Mouse (Mus musculus) heart, postnatal 25 days (tissue): ENCODE results near the gene Glrx5. TPM values are rescaled to one million over a fixed set of nuclear protein-coding genes. Genes with fewer than 3 reads are reported as not detected.

Experiments used
- DNase-seq: peaks from one replicate; pipeline ENCODE4 v3.0.0; 2022; ENCODE audit warnings: low spot score
- intact Hi-C: fragments of 180-260 bp; cut with DNase I; formaldehyde crosslinking; loops from one replicate; pipeline ENCODE4 v1.15.1; 2025
- total RNA-seq, 2 experiments: library from RNA; stranded (reverse); gene quantifications; 2 replicates each; pipeline ENCODE4 v1.2.3; 2021

Glrx5 gene
- total RNA-seq: 10 to 100 TPM; 95.9 to 99.0 TPM

DNA sequence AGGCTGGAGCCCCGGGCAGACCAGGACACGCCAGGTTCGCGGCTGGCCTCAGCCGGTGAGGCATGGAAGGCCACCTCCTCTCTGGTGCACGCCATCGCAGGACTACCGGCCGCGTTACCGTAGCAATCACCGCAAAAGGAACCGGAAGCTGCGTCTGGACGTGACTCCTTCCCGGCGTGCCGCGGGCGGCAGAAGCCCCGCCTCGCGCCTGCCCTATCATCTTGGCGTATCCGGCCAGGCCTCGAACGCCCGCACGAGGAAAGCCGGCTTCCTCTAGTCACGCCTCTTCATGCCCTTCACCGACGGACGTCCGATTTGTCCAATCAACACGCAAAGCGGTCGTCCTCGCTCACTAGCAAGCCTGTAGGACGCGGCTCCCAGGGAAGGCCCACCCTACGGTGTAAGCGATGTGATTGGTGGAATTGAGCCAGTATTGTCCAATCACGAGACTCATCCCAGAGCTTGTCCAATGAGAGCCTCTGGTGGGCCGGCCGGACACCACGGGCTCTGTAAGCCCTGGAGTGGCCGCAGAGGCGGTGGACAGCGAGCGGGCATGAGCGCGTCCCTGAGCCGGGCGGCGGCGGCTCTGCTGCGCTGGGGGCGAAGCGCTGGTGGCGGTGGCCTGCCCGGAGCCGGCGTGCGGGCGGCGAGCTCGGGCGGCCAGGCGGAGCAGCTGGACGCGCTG, at the start of gene Glrx5:
TSS of gene Glrx5 (plus strand) at position 542 of the 685 bp plus-strand sequence.
- intact Hi-C loops: loop anchor here (5.0 kb wide), 1 partner anchor 210 kb away; no protein-coding TSS in a partner anchor
- DNase-seq: peak; percentile 100

DNA sequence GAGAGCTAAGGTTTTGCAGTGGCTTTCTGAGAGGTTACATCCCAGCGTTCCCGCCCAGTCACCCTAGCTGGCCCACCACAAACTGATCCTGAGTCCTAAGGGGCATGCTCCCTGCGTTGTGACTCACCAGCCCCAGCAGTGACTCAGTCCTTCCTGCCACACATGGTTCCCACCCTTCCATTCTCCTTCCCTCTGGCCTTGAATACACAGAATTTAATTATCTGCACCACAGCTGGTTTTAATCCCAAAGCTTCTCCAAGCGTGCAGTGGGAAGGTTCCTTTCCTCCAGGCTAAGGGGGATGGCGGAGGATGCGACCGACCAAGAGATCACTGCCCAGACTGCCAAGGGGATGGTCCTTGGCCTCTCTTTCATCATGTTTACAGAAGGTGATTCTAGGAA, 49.0 kb upstream of the Glrx5 start:
- intact Hi-C loops: no loop called here
- peak; percentile 54 for DNase-seq

DNA sequence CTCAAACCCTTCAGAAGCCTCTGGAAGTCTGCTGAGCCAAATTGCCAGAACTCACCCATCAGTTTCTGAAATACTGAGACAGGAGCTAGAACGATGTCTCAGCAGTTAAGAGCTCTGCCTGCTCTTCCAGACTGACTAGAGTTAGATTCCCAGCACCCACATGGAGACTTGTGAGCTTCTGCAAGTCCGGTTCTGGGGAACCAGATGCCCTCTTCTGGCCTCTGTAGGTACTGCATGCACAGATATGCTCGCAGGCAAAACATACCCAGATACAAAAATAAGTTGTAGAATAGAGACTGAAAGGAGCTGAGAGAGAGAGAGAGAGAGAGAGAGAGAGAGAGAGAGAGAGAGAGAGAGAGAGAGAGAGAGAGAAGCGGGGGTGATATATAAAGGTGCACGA, 47.4 kb upstream of the Glrx5 start:
- DNase-seq: no peak
- intact Hi-C loops: no loop called here

DNA sequence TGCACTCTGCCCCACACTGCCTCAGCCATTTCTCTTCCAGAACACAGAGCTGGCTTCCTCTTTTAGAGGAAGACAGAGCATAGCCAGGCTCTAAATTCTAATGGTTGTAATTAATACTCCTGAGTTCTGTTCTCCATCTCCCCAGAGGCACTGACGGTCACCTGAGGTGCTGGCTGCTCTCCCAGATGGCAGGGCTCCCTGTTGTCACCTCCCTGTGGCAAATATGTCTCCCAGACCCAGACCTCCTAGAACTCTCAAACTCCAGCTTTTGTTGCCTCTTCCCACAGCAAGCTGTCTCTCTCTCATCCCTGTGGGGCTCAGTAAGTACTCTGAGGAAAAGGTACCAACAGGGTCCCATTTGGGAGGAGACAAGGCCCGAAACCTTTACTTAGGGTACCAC, 46.5 kb upstream of the Glrx5 start:
- DNase-seq: no peak
- intact Hi-C loops: no loop called here

DNA sequence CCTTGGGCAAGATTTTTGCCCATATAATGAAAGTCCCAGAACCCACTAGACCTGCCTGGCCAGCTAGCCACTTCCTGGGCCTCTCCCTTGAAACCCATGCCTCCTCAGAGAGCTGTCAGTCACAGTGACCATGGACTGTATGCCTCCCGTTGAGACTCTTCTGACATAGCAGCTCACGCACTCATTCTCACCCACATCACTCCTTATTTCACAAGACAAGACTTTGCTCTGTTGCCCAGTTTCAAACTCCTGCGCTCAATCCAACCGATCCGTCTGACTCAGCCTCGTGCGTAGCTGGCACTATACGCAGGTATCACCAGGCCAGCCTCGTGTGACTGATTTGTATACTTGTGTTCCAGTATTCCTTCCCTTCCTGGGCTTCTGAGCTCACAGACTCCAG, 45.7 kb upstream of the Glrx5 start:
- intact Hi-C loops: no loop called here
- DNase-seq: no peak

DNA sequence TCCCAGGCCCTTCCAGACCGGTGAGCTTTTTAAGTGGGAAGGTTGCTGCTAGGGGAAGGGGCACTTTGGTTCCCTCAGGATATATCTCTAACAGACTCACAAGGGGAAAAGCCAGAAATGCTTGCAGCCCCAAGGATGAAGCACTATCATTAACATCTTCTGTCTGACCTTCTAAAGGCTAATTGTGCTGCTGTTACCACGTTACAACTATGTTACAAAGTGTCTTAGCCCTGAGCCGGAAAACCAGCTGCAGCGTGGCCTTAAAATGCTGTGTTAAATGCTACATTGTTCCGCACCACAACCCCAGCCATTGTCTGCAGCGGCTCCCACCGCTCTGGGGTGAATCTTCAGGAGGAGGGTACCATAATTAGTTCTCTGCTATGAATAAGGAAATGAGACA, 44.6 kb upstream of the Glrx5 start:
- no peak for DNase-seq
- intact Hi-C loops: no loop called here

DNA sequence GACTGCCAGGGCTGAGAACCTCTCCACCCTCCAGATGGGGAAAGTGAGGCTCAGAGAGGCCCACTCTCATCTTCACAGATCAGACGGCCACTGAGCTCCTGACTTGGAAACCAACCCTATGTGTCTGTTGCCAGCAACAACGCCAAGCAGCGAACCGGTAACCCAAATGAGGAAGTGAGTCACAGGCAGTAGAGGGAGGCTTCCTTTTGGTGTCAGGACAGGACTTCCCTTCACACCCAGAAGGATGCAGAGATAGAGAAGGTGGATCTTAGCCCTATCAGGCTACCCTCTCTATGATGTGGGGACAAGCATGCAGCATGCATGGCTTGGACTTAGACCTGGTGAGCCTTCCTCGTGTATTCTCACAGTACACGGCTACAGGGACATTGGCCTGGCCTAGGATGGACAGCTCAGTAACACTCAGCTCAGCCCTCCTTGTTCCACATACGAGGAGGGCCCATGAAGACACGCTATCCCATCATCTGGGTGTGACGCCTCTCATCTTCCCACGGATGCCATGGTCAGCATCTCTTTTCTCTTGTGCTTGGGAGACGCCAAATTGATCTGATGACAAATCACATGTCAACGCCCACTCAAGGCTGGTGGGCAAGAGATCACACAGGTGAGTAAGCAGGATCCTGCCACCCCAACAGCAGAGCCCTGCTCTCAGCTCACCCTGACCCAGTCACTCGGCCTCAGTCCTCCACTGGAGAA, 41.6 kb upstream of the Glrx5 start:
- intact Hi-C loops: no loop called here
- DNase-seq: peak; percentile 24

DNA sequence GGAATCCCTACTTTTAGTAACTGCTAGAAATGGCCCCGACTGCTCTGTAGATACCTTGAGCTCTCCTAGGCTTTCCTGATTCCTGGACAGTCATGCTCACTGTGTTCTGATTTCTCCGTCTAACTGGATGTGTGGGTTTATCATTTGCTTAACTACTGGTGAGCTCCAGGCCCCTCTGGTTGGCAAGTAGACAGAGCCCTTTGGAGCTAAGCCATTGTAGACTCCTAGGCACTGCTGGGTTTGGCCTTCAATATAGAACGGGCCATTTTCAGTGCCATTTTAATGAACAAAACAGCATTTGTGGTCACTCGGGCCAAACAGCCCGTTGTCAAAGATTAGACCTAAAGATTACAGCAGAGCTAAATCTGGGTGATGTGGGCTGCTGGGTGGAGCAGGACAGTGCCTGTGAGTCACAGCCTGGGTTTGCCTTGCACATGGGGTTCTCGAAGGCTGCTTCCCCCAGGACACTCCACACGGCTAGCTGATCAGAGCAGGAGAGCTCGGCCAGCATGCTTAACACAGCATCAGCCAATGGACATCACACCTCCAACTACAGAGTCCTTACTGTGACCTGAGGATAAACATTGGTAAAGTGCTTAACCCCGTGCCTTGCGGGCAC, 40.3 kb upstream of the Glrx5 start:
- DNase-seq: peak; percentile 27

DNA sequence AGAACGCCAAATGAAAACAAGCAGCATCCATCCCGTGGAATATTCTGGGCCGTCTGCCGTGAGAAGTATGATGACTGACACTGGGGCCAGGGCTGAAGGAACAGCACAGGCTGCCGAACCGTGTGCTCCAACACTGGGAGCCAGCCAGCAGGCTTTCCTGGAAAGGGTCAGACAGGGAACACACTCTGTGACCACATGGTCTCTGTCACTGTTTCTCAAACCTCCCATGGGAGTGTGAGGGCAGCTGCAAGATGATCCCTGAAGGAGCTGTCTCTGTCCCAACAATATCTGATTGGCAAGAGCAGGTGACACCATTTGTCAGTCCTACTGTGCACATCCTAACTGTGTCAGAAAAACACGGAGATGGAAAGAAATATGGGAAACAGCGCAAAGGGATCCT, 39.6 kb upstream of the Glrx5 start:
- intact Hi-C loops: no loop called here
- DNase-seq: peak; percentile 36

More for the DNA sequence above, 40.3 kb upstream of the Glrx5 start:
- intact Hi-C loops: no loop called here

DNA sequence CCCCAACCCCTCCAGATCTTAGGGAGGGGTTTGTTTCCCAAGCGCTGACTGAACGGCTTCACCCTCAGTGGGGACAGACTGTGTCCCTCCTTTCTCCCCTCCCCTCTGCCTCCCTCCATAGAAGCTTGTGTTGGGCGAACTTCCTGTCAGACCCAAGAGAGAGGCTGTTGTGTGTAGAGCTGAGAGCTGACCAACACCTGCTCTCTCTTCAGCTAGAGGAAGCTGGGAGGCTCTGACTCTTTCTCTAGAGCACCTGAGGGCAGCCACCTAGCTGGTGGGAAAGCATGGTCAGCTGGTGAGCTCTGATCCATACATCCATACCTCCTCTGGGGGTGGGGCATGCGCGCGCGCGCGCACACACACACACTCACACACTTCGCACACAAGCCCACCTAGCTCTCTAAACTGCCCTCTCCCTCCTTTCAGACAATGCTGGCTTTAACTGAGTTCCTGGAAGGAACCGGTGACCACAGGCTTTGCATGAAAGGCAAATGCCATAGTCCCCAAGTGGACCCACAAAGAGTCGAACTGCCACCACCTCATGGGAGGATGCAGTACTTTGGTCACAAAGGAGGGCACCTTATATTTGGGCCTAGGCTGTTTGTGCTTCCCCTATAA, 37.1 kb upstream of the Glrx5 start:
- intact Hi-C loops: no loop called here
- no peak for DNase-seq

DNA sequence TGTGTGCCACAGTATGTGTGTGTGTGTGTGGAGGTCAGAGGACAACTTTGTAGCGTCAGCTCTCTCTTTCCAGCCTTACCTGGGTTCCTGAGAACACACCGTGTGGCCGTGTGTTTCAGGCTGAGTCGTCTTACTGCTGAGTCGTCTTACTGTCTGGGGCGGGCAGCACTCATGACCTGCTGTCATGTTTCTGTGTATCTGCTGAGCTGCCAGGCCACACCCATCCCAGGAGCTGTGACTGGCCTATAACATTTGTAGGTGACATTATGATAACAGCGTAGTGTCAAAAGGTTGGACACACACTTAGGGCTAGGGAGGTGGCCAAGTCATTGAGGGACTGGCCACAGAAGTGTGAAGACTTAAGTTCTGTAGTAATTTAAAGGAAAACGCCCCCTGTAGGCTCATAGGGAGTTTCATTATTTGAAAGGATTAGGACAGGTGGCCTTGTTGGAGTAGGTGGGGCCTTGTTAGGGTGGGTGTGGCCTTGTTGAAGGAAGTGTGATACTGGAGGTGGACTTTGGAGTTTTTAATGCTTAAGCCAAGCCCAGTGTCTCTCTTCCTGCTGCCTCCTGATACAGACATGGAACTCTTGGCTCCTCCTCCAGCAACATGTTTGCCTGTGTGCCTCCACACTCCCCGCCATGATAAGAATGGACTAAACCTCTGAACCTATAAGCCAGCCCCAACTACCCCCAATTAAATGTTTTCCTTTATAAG, 36.3 kb upstream of the Glrx5 start:
- DNase-seq: no peak
- intact Hi-C loops: no loop called here

DNA sequence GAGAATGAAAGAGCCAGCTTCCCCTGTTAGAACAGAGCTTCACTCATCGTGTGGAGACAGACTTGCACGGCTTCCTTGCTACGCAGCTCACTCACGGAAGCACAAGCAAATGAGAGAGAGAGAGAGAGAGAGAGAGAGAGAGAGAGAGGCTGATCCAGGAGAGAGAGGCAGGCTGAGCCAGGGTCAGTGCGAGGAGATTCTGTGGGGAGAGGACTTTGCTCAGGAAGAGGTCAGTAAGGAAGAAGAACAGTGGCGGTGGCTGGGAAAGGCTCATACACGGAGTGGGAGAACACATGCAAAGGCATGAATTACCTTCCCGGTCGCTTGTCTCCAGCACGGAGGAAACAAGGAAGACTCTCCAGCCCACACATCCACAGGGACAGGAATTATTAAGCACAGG, 35.3 kb upstream of the Glrx5 start:
- DNase-seq: no peak
- intact Hi-C loops: no loop called here

DNA sequence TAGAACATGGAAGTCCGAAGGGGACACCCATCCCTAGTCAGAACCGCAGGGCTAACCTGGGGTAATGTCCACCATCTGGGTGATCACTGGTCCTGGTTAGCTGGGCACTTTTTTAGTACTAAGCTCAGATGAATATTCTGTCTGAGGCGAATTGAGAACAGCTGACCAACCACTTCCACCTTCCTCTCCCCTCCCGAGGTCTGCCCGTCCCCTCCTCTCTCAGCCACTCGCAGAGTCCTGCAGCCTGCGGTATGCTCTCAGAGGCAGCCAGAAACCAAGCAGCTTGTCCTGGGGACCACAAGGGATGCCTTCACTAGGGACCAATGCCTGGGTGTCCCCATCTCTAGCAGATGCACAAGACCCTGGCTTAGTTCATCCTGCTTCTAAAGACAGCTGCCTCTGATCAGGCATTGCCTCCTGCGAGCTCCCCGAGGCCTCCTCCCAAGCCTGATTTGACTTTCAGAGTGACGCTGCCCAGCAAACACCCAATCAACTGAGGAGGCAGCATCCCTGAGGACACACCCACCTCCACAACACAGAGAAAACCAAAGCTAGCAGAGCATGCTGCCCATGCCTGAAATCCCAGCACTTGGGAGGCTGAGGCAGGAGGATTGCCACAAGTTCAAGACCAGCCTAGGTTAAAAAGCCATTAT, 34.7 kb upstream of the Glrx5 start:
- no peak for DNase-seq
- intact Hi-C loops: no loop called here

DNA sequence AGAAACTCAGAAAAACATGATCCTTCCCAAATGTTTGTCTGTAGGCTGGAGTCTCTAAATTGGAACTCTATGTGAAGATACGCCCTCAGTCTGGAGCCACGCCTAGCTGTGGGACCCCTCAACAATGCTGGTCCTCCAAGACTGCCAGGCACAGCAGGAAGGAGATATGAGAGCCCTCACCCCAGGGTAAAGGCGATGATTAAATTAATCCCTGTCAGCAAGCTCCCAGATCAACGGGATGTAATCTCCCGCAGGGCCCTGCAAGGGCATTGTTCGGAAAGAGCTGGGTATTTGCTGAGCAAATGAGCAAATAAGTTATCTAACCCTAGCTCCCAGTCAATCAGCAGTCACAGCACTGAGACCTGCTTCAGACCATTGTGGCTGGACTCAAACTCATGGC, 33.9 kb upstream of the Glrx5 start:
- no peak for DNase-seq
- intact Hi-C loops: no loop called here

DNA sequence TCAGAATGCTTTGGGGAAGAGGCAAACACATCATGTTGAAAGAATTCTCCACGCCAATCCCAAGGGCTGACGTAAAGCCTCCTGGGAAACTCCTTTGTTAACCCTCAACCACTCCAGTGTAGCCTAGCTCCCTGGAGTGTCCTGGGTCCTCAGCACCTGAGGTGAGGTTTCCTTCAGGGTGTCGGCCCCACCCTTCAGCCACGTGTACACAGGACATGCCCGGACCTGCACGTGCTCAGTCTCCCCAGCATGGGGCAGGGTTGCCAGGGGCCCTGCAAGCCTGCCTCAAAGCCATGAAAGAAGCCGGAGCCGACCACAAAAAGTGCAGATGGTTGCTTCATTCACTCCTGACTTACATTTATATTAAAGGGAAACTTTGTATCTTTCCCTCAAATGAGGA, 33.3 kb upstream of the Glrx5 start:
- intact Hi-C loops: no loop called here
- no peak for DNase-seq

DNA sequence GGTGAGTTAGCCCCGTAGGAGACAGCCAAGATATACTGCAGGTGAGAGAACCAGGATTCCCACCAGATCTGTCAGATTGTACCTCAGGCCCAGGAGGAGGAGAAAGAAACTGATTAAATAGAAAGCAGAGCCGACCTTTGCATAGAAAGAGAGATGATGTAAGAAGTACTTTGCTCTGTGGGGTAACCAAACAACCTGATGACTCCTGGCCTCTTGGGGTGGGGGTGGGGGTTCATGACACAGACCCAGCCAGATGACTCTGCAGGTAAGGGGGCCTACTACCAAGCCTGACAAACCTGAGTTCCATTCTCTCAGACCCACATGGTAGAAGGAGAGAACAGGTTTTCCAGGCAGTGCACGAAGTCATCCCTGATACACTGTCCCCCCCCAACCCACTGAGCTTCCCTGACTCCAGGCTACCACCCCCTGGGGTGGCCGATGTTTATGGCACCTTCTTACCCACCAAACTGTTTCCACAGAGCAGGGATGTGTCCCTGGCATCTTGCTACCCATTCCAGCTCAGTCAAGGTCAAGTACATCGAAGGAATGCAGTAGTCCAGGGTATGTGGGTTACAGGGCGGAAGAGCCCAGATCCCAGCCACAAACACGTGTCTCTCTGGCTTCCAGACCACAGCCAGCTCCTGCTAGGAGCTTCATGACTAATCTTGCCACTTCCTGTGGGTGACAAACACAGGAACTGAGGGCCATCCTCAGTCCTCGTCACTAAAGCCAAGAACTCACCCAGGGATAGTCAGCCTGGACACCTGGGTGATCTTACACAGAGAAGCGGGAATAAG, 31.8 kb upstream of the Glrx5 start:
- DNase-seq: no peak
- intact Hi-C loops: no loop called here

DNA sequence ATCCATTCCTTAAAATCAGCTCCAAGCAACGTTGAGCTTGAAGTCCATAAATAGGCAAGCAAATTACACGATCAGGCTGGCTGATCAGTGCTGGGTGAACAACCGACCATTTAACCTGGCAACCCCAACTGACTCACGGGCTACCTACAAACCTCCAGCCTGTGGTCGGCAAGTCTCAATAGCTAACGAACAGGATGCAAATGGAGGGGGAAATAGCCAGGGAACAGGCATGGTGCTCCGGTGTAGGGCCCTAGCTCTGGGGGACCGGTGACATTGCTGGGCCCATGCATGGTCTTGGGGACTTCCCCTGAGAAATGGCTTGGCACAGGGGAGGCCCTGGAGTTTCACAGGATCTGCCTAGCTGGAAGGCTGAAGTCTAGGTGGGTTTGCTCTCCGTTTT, 31.2 kb upstream of the Glrx5 start:
- intact Hi-C loops: no loop called here
- no peak for DNase-seq

DNA sequence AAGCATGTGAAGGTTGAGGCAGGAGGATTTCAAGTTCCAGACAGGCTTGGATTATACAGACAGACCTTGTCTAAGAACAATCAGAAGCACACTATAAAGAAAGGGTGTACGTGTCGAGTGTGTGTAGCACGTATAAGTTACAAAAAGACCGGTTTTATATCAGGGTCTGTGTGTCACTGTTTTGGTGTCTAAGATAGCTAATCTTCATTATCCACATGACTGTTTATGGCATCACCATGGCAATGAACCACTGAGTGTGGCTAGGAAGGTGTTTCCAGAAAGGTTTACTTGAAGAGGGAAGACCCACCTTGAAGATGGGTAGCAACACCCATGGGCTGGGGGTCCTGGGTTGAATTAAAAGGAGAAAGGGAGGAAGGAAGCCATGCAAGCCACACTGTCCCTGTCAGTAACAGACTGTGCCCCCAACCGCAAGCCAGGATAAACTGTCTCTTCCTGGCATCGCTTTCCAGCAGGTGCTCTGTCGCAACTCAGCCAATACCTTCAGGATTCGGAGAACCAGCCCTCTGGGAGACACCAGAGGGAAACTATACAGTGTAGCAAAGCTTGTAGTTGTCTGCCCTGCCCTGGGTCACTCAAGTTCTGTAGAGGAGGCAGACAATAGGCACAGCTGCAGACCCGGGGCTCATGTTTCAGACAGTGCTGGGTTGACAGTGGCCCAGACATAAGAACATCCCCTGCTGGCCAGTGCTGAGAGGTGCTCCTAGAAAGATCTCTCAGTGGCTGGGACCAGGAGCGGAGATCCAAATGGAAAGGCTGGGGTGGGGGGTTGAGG, 30.0 kb upstream of the Glrx5 start:
- no peak for DNase-seq
- intact Hi-C loops: no loop called here
